Mouse (Mus musculus) brain, embryonic 14.5 days (tissue): ENCODE data around the gene Adprm.

Experiments
- CTCF ChIP-seq: fragments of 200-500 bp; IDR thresholded peaks from 2 replicates; pipeline ENCODE4 v1.5.1; 2012; ENCODE audit warnings: inconsistent platforms, mild to moderate bottlenecking, moderate library complexity, borderline replicate concordance; ENCODE audit not compliant: insufficient read depth, insufficient read length; ENCODE audit errors: extremely low read depth
- POLR2A ChIP-seq: fragments of 200-500 bp; IDR thresholded peaks from 2 replicates; pipeline ENCODE4 v1.6.1; 2012; ENCODE audit warnings: mild to moderate bottlenecking, inconsistent platforms, borderline replicate concordance; ENCODE audit not compliant: poor library complexity, insufficient read depth, insufficient read length, severe bottlenecking; ENCODE audit errors: extremely low read depth

GRCm38 (mm10) chr11:67023802-67024340 is 28.5 kb downstream of the Adprm start:
- no peak for TF ChIP-seq CTCF
- TF ChIP-seq POLR2A, result no peak
